Mouse (Mus musculus) left cerebral cortex, postnatal 10 days (tissue): ENCODE data around the gene Cnksr3. TPM values are rescaled to one million over a fixed set of nuclear protein-coding genes. Genes with fewer than 3 reads are reported as not detected.

ENCODE experiments used
- DNase-seq, 2 experiments: peaks; one replicate each; pipeline ENCODE4 v3.0.0; 2021 to 2022; ENCODE audit warnings: low spot score in 2 of 2, mixed read lengths in 1 of 2; ENCODE audit errors: extremely low spot score in 1 of 2
- intact Hi-C: fragments of 180-260 bp; cut with DNase I; formaldehyde crosslinking; loops from one replicate; pipeline ENCODE4 v1.15.1; 2025
- total RNA-seq, 2 experiments: library from RNA; stranded (reverse); gene quantifications; 2 replicates each; pipeline ENCODE4 v1.2.3; 2021

Gene Cnksr3
- total RNA-seq: 1 to 10 TPM; 5.4 to 7.8 TPM

DNA sequence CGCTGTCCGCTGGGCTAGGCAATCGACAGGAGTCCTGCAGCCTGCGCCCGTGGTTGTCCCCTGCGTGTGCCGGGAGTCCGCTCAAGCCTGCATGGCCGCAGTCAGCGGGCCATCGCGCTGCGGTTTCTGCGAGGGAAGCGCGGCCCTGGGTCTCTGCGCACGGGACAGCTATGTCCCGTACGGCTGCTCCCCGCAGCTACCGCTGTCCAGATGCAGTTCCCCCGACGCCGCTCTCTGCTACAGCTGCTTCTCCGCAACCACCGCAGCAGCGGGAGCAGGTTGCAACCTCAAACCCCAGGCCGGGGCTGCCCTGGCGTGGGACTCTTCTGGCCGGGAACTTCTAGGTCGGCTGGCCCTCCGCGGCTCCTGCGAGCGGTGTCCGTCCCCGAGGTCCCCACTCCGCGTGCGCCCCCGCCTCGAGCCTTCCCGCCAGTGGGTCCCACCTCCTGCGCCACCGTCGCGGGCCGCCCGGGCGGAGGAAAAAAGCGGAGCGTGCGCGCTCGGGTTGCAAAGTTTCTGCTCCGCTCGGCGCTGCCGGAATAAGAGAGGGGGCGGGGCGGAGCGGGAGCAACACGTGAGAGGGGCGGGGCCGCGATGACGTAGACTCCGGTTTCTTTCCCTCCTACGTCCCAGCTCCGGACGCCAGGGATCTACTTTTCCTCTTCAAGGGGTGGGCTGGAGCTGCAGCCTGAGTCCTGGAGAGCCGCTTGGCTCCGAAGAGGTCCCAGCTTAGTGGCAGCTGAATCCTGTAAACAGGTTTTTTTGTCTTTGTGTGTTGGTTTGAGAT is at the start of gene Cnksr3:
Cnksr3 (minus strand) TSS at position 542 of the 787 bp plus-strand sequence.
- peak; percentile 85 to 97 for DNase-seq
- intact Hi-C loops: no loop called here

DNA sequence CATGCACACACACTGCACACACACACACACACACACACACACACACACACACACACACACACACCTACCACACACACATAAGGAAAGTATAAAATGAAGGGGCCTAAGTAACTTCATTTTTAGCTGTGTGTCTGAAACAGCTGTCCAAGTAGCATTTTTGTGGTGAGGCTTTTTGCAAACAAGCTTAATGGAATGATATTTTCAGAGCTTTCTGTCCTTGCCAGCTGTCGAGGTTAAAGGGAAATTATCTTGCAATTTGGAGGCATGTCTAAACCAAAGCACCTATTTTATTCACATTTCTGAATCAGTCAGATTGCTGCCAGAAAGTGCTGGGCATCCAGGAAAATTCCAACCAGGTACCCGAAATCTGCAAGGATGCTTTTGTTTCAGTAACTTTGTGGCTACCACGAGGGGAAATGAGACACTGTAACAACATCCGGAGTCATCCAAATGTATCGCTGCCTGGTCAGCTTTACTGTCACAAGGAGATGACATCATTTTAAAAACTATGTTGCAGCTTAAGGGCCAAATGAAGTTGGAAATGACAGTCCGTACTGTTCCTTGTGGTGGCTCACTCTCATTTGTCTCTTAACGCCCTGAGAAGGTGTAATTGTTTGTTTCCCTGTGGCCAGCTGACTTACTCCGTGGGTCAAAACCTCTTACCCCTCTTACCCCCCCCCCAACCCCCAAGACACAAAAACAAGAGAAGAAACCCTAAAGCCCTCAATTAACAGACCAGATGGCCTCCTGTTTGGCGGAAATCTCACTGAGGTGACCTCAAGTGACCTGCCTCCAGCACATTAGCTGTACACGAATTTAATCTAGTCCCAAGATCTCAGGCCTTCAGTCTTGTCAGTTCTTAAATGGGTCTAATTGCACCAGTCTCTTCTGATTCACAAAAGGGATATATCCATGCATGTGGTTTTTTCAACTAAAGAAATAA is 48.4 kb upstream of the Cnksr3 start:
- no peak for DNase-seq
- intact Hi-C loops: no loop called here

DNA sequence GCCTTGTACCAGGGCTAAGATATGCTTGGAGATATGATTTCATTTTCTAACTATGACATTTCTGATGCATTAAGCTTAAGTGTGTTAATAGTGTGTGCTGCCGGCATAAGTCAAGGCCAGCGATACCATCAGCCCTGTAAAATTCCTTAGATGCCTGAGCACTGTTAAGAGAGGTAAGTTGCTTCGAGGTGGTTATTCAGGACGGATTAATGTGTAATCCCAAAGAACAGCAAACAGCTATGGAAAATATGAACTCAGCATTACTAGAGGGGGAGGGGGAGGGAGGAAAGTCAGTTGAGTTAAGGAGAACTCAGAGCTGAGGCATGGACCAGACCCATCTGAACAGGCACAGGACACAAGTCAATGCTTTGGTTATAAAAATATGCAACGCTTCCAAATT is 46.6 kb upstream of the Cnksr3 start:
- intact Hi-C loops: no loop called here
- DNase-seq: no peak

DNA sequence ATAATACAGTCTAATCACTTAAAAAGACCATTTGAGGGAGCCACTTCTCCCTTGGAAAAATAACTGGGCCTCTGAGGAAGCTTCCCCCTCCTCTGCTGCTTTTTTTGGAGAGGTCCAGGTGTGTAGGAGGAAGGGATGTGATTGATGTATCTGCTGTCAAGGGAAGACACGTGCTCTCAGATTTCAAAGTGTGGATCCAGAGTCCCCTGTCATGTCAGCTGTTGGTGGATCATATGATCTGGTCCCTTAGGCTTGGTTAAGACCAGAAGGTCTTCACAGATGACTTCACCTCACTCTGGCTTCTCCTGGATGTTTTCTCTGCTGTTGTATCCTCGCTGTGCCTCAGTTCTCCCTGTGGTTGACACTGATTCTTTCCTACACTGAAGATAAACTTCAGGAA is 38.4 kb upstream of the Cnksr3 start:
- intact Hi-C loops: no loop called here
- DNase-seq: no peak

DNA sequence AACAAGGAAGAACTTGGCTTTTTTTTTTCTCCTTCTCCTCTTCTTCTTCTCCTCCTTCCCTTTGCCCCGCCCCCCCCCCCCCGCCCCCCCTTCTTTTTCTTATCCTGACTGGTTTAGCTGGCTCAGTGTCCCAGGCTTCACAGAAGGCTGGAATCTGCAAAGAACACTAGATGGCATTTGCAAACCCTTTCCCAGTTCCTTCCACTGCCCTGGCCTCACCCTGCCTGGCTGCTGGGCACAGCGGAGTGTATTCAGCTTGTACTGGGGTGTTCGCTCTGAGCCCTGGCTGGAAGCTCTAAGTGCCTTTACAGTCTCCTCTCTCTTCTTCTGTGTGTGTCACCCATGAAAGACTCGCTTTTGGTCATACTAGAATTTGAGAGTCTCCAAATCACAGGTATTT is 22.6 kb upstream of the Cnksr3 start:
- DNase-seq: no peak
- intact Hi-C loops: no loop called here

DNA sequence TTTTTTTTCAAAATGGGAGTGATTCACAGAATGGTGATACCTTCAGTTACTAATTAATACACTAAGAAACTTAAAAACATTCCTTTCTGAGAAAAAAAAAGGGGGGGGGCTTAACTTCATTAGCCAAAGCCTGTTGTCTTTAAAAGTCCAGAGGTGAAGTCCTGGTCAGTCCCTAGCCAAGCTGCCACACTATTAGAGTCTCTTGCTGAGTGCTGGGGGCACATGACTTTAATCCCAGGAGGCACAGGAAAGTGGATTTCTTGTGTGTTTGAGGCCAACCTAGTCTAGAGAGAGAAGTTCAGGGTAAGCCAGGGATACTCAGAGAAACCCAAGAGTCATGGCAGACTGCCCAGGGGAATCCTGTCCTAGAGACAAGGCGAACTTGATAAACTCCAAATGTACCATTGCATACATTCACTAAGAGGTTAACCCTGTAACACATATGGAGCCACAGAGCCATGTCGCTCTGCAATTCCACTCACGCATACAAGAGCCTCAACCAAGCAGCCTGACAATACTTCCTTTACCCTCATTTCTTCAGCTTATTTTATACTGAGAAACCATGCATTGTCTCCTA is 5.6 kb upstream of the Cnksr3 start:
- no peak for DNase-seq
- intact Hi-C loops: no loop called here

DNA sequence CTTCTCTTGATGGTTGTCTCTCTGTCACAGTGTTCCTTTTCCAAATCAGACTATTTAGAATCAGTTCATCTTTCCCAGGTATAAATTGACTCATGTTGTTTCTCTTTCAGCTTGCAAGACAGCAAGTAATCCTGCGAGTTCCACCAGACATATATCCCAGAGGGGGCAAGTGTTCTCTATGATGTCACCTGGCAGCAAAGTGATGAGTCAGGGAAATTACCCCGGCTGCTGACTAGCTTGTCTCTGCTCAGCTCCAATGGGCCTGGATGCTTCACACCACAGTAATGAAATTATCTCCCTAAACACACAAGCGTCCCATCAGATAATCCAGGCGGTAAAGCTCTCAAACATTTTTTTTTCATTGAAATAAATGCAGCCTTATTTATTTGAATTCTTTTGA is 2.7 kb upstream of the Cnksr3 start:
- intact Hi-C loops: no loop called here
- DNase-seq: no peak

DNA sequence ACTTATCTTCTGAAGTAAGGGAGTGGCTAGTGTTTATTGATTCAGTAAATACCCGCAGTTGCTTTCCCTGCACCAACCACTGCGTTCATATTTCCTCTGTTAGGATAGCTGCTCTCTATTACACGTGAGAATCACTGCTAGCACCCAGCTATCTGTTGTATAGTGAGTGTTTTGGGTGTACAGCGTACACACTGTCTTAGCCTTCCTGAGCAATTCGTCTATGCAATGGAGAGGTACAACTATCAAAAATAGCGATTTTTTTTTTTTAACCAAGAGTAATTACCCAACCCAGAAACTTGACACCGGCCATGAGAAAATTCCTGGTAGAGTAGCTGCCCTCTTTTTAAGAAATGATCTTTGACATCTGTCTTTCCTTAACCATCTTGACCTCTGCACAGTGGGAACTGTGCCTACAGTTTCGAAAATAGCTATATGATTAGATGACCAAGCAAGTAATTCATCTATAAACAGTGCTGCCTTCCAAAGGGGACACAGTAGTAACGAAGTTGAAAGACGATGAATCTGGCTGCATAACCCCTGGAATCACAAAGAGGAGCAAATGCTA is 1.1 kb upstream of the Cnksr3 start:
- DNase-seq: no peak
- intact Hi-C loops: no loop called here

DNA sequence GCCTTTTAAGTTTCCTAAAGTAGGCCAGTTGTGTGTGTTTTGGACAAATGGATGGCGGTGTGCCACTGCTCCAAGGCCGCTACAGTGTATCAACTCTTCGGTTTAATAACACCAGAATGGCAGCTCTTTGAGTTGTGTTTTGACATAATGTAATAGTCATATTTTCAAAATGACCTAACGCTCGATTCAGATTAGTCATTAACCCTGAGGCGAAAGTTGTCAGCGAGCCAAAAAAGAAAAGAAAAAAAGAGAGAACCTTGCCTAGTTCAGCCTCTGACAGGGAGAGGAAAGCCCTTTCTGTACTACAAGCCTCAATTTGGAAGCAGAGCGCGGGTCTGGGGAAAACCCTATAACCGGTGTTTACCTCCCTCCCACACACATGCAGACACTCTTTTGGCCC is 500 bp upstream of the Cnksr3 start:
- peak in 1 of 2 experiments; percentile 14 for DNase-seq
- intact Hi-C loops: no loop called here

DNA sequence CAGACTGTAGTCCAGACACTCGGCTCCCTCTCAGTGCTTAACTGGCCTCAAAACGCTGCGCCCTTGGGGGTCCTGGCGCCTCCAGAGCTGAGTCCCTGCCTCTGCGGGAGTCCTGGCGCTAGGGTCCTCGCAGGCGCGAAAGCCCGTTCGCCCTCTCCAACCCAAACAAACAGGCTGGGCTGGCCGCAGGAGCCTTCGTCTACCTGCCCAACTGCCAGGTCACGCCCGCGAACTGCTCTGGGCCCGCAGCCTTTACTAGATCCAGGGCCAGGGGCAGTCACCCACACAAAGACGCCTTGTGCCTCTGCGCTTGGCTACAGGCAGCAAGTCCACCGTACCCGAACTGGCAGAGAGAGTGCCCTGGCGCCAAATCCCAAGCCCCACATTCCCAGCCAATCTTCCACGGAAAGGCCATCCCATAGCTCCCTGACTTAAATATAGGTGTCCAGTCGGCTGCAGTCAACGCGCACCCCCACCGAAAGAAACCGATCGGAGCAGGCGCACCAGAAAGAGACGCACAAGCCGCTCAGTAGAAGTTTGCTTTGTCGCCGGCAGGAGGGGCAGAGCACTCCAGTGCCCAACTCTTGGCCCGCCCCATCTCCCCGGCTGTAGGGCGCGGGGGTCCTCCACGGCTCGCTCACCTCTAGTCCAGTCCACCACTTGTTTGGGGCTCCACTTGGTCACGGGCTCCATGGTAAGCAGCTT is 894 bp downstream of the Cnksr3 start:
- intact Hi-C loops: no loop called here
- peak; percentile 52 to 83 for DNase-seq

DNA sequence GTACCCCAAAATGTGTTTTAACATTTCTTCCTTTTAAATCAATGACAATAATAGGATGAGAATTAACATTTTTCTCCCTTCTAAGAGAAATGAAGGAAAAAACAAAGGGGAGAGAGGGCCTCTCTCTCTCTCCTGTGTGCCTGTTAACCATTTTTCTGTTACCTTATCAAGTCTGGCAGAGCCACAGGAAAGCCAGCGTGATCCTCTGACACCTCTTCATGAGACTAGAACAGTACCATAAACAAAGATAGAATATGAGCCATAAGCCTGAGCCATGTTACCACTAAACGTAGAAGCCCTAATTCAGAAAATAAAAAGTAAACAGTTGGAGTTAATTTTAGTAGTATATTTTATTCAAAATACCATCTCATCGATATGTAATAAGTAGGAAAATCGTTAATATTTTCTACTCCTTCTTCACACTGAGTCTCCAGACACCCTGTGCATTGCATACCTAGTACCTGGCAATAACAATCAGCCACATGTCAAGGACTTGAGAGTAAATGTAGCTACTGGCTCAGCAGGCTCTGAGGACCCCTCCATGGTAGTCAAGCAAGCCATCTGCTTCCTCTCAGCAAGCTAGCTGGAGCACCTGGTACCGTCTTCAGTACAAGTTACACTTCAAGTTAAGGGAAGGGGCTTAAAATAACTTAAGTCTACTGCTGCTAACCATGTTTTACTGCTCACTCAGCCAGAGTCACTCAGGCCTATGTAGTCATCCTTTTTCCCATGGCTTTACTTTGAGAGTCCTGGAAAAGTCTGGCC is 2.2 kb downstream of the Cnksr3 start:
- no peak for DNase-seq
- intact Hi-C loops: no loop called here

DNA sequence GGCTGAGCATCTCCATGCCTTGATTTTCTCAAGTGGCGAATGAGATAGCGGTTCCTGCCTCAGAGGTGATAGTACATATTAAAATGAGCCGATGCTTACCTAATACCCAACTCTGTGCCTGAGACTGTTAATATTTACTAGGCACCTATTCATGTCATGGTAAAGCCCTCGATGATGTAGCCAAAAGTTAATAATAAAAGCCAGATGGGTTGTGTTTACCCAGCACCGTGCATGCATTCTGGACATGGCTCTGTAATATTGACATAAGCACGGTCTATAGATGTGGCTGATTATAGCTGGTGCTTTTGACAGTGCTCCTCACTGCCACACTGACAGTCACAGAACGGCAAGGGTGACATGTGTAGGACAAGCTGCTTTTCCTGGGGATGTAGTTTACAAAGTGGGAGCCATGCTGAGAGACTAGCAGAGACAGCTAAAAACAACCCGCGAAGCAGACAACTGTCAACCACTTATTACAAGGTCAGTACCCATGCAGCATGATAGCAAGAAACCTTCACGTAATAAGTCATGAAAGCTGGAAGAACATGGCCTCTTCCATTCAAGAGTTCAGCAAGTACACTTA is 3.1 kb downstream of the Cnksr3 start:
- DNase-seq: no peak
- intact Hi-C loops: no loop called here

DNA sequence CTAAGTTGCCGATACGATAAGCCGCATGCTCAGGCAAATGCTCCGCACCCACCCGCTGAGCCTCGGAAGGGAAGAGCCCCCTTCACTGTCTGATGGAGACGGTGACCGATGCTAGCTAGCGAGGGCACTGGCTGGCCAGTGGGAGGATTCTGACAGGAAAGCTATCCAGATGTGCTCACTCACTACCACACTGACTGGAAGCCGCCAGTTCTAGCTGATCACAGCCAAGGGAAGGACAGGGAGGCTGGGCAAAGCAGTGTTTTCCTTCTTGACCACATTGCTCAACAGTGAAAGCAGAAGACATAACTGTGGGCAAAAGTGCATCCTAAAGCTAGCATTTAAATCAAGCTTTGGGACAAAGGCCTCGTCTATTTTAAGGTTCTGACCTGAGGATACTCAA is 4.7 kb downstream of the Cnksr3 start:
- DNase-seq: no peak
- intact Hi-C loops: no loop called here

DNA sequence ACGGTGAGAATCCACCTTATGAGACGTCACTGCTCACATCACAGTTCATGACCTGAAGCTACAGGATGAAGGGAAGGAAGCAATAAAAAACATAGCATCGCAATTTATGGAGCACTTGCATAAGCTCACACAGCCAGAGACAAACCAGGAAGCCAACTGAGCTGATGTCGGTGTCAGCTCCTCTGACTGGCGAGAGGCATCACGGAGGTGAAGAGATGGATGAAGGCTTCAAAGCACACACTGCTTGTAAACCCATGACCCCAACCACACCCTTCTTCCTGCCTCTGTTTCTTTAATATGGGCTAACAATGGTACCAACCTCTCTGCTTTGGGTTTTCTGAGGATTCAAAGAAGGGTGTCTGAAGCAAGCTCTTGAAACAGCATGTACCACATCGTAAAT is 5.5 kb downstream of the Cnksr3 start:
- intact Hi-C loops: no loop called here

DNA sequence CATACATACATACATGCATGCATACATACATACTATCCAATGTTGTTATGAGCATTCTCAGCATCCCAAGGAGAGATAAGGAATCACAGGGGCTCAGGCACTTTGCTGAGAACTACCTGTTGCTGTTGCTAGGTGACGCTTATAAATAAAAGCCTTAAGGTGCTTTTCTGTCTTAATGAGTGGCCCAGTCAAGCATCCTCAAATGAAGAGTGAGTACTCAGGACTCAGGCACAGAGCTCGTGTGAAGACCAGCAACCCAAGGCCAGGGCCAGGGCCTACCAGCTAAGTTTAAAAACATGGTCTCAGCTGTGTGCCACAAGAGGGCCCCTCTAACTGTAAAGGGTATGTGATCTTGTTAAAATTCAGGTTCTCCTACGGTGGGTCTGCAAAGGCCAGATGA is 6.5 kb downstream of the Cnksr3 start:
- DNase-seq: no peak
- intact Hi-C loops: no loop called here

More for the DNA sequence above, 5.5 kb downstream of the Cnksr3 start:
- DNase-seq: no peak

DNA sequence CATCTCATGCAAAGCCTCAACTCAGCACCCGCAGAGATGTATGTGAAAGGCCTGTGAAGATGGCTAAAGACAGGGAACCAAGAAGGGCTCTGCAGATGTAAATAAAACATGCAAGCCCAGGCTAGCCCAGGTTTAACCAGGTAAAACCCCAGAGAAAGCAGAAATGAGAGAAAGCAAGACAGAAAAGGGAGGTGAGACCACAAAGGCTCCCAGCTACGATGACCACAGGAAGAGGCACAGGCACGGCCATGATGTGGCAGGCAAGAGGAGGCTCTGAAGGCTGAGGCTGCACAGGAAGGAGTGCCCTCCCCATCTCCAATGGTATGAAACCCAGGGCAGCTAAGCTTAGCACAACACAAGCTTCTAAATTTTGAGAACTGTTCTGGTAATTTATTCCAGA is 7.1 kb downstream of the Cnksr3 start:
- intact Hi-C loops: no loop called here
- no peak for DNase-seq

DNA sequence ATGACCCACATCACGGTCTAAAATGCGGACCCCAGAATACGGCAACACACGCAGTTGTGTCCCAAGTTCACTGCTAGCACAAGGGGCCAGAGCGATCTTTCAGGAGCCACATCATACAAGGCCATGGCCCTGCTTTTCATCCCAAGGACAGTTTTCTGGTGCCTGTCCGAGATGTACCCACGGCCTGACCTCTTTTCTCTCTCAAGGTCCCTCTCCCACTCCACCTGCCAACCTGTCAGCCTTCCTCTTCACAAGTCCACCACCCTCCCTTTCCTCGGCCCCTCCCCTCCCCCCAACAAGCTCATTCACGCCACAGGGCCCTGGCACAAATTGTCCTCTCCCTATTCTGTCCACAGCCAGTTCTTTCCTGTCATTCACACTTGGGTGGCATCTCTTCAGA is 9.5 kb downstream of the Cnksr3 start:
- intact Hi-C loops: no loop called here

DNA sequence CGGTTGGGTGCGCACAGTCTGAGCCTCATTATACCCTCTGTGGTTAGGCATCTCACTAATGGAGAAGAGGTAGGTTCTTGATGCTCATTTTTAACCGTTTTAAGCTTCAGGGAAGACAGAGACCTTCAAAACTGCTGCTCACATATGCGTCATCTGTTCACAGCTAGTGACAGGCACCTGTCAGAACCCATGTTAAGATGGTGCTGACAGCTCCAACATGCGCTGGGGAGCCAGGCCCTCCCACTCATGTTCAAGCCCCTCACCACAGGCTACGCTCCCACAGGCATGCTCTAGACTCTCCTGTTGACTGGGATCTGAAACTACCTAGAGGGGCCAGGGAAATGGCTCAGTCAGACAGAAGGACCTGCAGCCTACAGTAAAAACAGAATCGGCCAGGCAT is 11.4 kb downstream of the Cnksr3 start:
- DNase-seq: no peak
- intact Hi-C loops: no loop called here

More for the DNA sequence above, 9.5 kb downstream of the Cnksr3 start:
- no peak for DNase-seq
